Mouse (Mus musculus) MEL (cell line): ENCODE measurements at regions not wholly inside any gene's neighbourhood (a gene's known extent, or its start where the extent isn't known, plus 50 kb on each side); places are given as distances from the start of the nearest gene placed in this dataset.

Experiments
- DNase-seq: peaks from one replicate; pipeline ENCODE4 v3.0.0; 2011; ENCODE audit warnings: low read depth, low spot score
- H3K27ac ChIP-seq: 2 replicates; pipeline ENCODE4 v1.5.1; 2012; ENCODE audit warnings: low read depth, mild to moderate bottlenecking, control low read depth, low read length, moderate library complexity; ENCODE audit not compliant: control insufficient read depth
- H3K27me3 ChIP-seq, 2 experiments: fragments of 150-350 bp in 1 of 2; sonication (generic) in 1 of 2; 2 replicates each; pipeline ENCODE4 v1.6.1; 2012; ENCODE audit warnings: low read length in 2 of 2, mild to moderate bottlenecking in 2 of 2, improper control_type of control experiment in 1 of 2, moderate library complexity in 1 of 2; ENCODE audit not compliant: insufficient read depth in 2 of 2, control insufficient read depth in 1 of 2
- H3K36me3 ChIP-seq, 2 experiments: 2 replicates each; pipeline ENCODE4 v1.6.1; 2012 to 2014; ENCODE audit warnings: low read length in 2 of 2, improper control_type of control experiment in 1 of 2, inconsistent platforms in 1 of 2, mild to moderate bottlenecking in 1 of 2; ENCODE audit not compliant: insufficient read depth in 2 of 2, control insufficient read depth in 1 of 2
- H3K4me1 ChIP-seq, 2 experiments: fragments of 150-350 bp in 1 of 2; sonication (generic) in 1 of 2; 2 replicates each; pipeline ENCODE4 v1.6.1; 2012; ENCODE audit warnings: low read length in 2 of 2, improper control_type of control experiment in 1 of 2, mild to moderate bottlenecking in 1 of 2; ENCODE audit not compliant: insufficient read depth in 2 of 2, control insufficient read depth in 1 of 2
- H3K4me3 ChIP-seq, 2 experiments: fragments of 150-350 bp in 1 of 2; sonication (generic) in 1 of 2; 2 replicates each; pipeline ENCODE4 v1.5.1; 2012; ENCODE audit warnings: low read depth in 2 of 2, low read length in 2 of 2, mild to moderate bottlenecking in 2 of 2, moderate library complexity in 2 of 2, control low read depth in 1 of 2, improper control_type of control experiment in 1 of 2; ENCODE audit not compliant: control insufficient read depth in 1 of 2, insufficient read depth in 1 of 2
- H3K79me2 ChIP-seq: 2 replicates; pipeline ENCODE4 v1.6.1; 2012; ENCODE audit warnings: mild to moderate bottlenecking, low read length, moderate library complexity; ENCODE audit not compliant: control insufficient read depth, poor library complexity, insufficient read depth
- H3K9ac ChIP-seq: 2 replicates; pipeline ENCODE4 v1.6.1; 2012; ENCODE audit warnings: low read depth, mild to moderate bottlenecking, control low read depth, low read length, moderate library complexity; ENCODE audit not compliant: control insufficient read depth, poor library complexity, severe bottlenecking
- H3K9me3 ChIP-seq: fragments of 150-350 bp; sonication (generic); replicated peaks from 2 replicates; pipeline ENCODE4 v1.6.1; 2012; ENCODE audit warnings: mild to moderate bottlenecking, low read length, improper control_type of control experiment, moderate library complexity; ENCODE audit not compliant: insufficient read depth
- BHLHE40 ChIP-seq: IDR thresholded peaks from 2 replicates; pipeline ENCODE4 v1.6.1; 2012; ENCODE audit warnings: low read depth, mild to moderate bottlenecking, inconsistent platforms, low read length, improper control_type of control experiment, borderline replicate concordance
- CHD1 ChIP-seq: IDR thresholded peaks from 2 replicates; pipeline ENCODE4 v1.6.1; 2012; ENCODE audit warnings: low read depth, mild to moderate bottlenecking, inconsistent platforms, low read length, improper control_type of control experiment
- CTCF ChIP-seq, 3 experiments: IDR thresholded peaks in 2 of 3; conservative IDR thresholded peaks in 1 of 3; 2 replicates each; pipeline ENCODE4 v1.5.1; 2011 to 2012; ENCODE audit warnings: low read length in 3 of 3, low read depth in 2 of 3, mild to moderate bottlenecking in 2 of 3, improper control_type of control experiment in 1 of 3, inconsistent platforms in 1 of 3, mixed read lengths in 1 of 3, moderate library complexity in 1 of 3; ENCODE audit not compliant: control insufficient read depth in 1 of 3, insufficient read depth in 1 of 3, poor library complexity in 1 of 3, severe bottlenecking in 1 of 3
- ELF1 ChIP-seq: IDR thresholded peaks from 2 replicates; pipeline ENCODE4 v1.6.1; 2014; ENCODE audit warnings: low read depth, mild to moderate bottlenecking, inconsistent platforms, low read length, improper control_type of control experiment, moderate library complexity
- EP300 ChIP-seq, 2 experiments: IDR thresholded peaks; 2 replicates each; pipeline ENCODE4 v1.6.1; 2011; ENCODE audit warnings: improper control_type of control experiment in 2 of 2, low read length in 2 of 2, low read depth in 1 of 2, mild to moderate bottlenecking in 1 of 2
- HCFC1 ChIP-seq: IDR thresholded peaks from 2 replicates; pipeline ENCODE4 v1.6.1; 2012; ENCODE audit warnings: low read depth, mild to moderate bottlenecking, inconsistent platforms, low read length, improper control_type of control experiment, moderate library complexity
- JUND ChIP-seq: IDR thresholded peaks from 2 replicates; pipeline ENCODE4 v1.6.1; 2011; ENCODE audit warnings: low read depth, mild to moderate bottlenecking, improper control_type of control experiment, low read length
- KAT2A ChIP-seq: conservative IDR thresholded peaks from 2 replicates; pipeline ENCODE4 v1.6.1; 2012; ENCODE audit warnings: low read depth, low read length, improper control_type of control experiment, inconsistent platforms
- MAFK ChIP-seq: IDR thresholded peaks from 2 replicates; pipeline ENCODE4 v1.6.1; 2011; ENCODE audit warnings: low read depth, mild to moderate bottlenecking, low read length, improper control_type of control experiment, borderline replicate concordance
- MAZ ChIP-seq: IDR thresholded peaks from 2 replicates; pipeline ENCODE4 v1.6.1; 2012; ENCODE audit warnings: low read depth, mild to moderate bottlenecking, inconsistent platforms, low read length, improper control_type of control experiment
- MEF2A ChIP-seq: IDR thresholded peaks from 2 replicates; pipeline ENCODE4 v1.6.1; 2014; ENCODE audit warnings: low read depth, mild to moderate bottlenecking, inconsistent platforms, low read length, improper control_type of control experiment; ENCODE audit not compliant: poor library complexity, insufficient replicate concordance, severe bottlenecking; ENCODE audit errors: extremely low read depth
- MXI1 ChIP-seq: IDR thresholded peaks from 2 replicates; pipeline ENCODE4 v1.6.1; 2011; ENCODE audit warnings: mild to moderate bottlenecking, low read depth, low read length, improper control_type of control experiment
- MYB ChIP-seq: IDR thresholded peaks from 2 replicates; pipeline ENCODE4 v1.6.1; 2011; ENCODE audit warnings: mild to moderate bottlenecking, low read depth, low read length, improper control_type of control experiment
- MYC ChIP-seq: IDR thresholded peaks from 2 replicates; pipeline ENCODE4 v1.6.1; 2011; ENCODE audit warnings: low read depth, mild to moderate bottlenecking, low read length, improper control_type of control experiment, moderate library complexity
- NELFE ChIP-seq: IDR thresholded peaks from 2 replicates; pipeline ENCODE4 v1.6.1; 2011; ENCODE audit warnings: low read depth, low read length, improper control_type of control experiment
- NRF1 ChIP-seq: IDR thresholded peaks from 2 replicates; pipeline ENCODE4 v1.6.1; 2014; ENCODE audit warnings: low read depth, mild to moderate bottlenecking, inconsistent platforms, low read length, improper control_type of control experiment, moderate library complexity; ENCODE audit not compliant: poor library complexity, insufficient read depth, severe bottlenecking
- POLR2A ChIP-seq, 2 experiments: IDR thresholded peaks; 2 replicates each; pipeline ENCODE4 v1.6.1; 2011 to 2012; ENCODE audit warnings: low read length in 2 of 2, mild to moderate bottlenecking in 2 of 2, control low read depth in 1 of 2, improper control_type of control experiment in 1 of 2, low read depth in 1 of 2, moderate library complexity in 1 of 2; ENCODE audit not compliant: control insufficient read depth in 1 of 2, insufficient read depth in 1 of 2, poor library complexity in 1 of 2
- RCOR1 ChIP-seq: IDR thresholded peaks from 2 replicates; pipeline ENCODE4 v1.6.1; 2012; ENCODE audit warnings: low read depth, mild to moderate bottlenecking, inconsistent platforms, low read length, improper control_type of control experiment
- SMC3 ChIP-seq: IDR thresholded peaks from 2 replicates; pipeline ENCODE4 v1.6.1; 2011; ENCODE audit warnings: low read depth, low read length, improper control_type of control experiment
- TCF12 ChIP-seq: IDR thresholded peaks from 2 replicates; pipeline ENCODE4 v1.6.1; 2014; ENCODE audit warnings: low read depth, mild to moderate bottlenecking, inconsistent platforms, low read length, improper control_type of control experiment, moderate library complexity
- USF1 ChIP-seq: IDR thresholded peaks from 2 replicates; pipeline ENCODE4 v1.6.1; 2014; ENCODE audit warnings: low read depth, mild to moderate bottlenecking, inconsistent platforms, low read length, improper control_type of control experiment, moderate library complexity
- USF2 ChIP-seq, 2 experiments: IDR thresholded peaks; 2 replicates each; pipeline ENCODE4 v1.6.1; 2011 to 2012; ENCODE audit warnings: improper control_type of control experiment in 2 of 2, low read length in 2 of 2, borderline replicate concordance in 1 of 2, inconsistent platforms in 1 of 2, low read depth in 1 of 2, mild to moderate bottlenecking in 1 of 2; ENCODE audit not compliant: insufficient read depth in 1 of 2
- ZKSCAN1 ChIP-seq: IDR thresholded peaks from 2 replicates; pipeline ENCODE4 v1.6.1; 2012; ENCODE audit warnings: low read depth, mild to moderate bottlenecking, inconsistent platforms, low read length, improper control_type of control experiment, moderate library complexity
- ZMIZ1 ChIP-seq: IDR thresholded peaks from 2 replicates; pipeline ENCODE4 v1.6.1; 2012; ENCODE audit warnings: low read depth, mild to moderate bottlenecking, inconsistent platforms, low read length, improper control_type of control experiment, moderate library complexity
- ZNF384 ChIP-seq: IDR thresholded peaks from 2 replicates; pipeline ENCODE4 v1.6.1; 2012; ENCODE audit warnings: low read depth, mild to moderate bottlenecking, inconsistent platforms, low read length, improper control_type of control experiment

DNA sequence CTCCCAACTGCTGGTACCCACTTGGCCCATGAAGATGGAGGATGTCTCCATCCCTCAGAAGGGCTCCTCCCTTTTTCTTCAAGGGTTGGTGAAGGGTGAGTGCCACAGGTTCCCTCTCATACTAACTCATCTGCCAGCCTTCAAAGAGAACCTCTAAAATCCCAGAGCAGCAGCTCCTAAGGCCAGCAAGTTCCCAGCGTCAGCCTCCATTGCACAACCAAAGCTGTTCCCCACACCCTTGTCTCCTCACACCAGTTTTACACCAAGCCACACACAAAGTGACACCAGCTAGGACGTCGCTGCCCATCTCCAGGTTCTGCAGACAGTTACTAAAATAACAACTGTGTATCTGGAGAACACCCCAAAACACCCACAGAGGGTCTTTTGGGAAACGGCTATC, 198.9 kb upstream of the Sulf2 start:
- Histone ChIP-seq H3K4me3 (no peak overlapping the region), H3K36me3 (no peaks in the 10 kb centered on the region), H3K9ac (no peak overlapping the region), H3K27me3 (no peaks in the 10 kb centered on the region), H3K79me2 (no peaks in the 10 kb centered on the region), H3K27ac (no peak overlapping the region), H3K4me1 (no peaks in the 10 kb centered on the region), H3K9me3 (no peaks in the 10 kb centered on the region)
- TF ChIP-seq CTCF (IDR thresholded peaks at IDR 0.05 in 2 of 3, conservative IDR thresholded peaks at IDR 0.05 in 1 of 3; ENCODE audit: control insufficient read depth in 1 of 3, insufficient read depth in 1 of 3, low read depth in 2 of 3, low read length in 3 of 3, poor library complexity in 1 of 3, severe bottlenecking in 1 of 3) (no peak), ZNF384 (no peak), NELFE (no peak), USF2 (IDR thresholded peaks at IDR 0.05; ENCODE audit: borderline replicate concordance in 1 of 2, insufficient read depth in 1 of 2, low read depth in 1 of 2, low read length in 2 of 2) (no peak), SMC3 (no peak), NRF1 (no peak), MAFK (no peak), RCOR1 (no peak), USF1 (no peak), MYB (no peak), CHD1 (no peak), MAZ (no peak), HCFC1 (no peak), EP300 (IDR thresholded peaks at IDR 0.05; ENCODE audit: low read depth in 1 of 2, low read length in 2 of 2) (no peak), BHLHE40 (no peak), MXI1 (no peak), KAT2A (no peak)
- DNase-seq = no peak

DNA sequence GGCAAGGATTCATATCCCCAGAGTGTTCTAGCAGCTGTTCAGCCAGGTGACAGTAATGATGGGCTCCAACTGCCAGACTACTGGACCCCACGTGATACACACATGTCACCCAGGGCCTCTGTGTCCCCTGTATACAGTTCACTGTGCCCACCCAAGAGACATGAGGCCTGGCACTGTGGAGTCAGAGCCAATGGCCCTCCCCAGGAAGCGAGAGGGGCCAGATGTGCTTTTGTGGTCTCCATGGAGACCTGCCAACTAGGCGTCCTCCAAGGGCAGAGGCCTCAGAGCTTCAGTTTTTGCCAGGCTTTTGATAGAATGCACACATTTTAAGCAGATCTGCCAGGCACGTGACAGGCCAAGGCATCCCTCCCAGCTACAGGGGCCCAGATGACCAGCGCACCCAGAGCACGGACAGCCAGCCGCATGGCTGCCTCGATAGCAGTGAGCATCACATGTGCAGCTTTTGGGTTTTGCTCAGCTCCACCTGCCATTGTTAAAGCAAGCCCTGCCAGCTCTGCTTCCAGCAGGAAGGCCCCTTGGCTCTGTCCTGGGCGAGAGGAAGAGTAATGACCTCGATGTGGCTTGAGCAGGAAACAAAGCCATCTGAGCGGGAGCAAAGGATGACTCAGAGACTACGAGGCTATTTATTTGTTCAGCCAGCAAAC, 198.1 kb upstream of the Sulf2 start:
- DNase-seq = no peak
- Histone ChIP-seq H3K4me1 (no peaks in the 10 kb centered on the region), H3K27me3 (no peaks in the 10 kb centered on the region), H3K79me2 (no peaks in the 10 kb centered on the region), H3K27ac (no peak overlapping the region), H3K4me3 (no peak overlapping the region), H3K9me3 (no peaks in the 10 kb centered on the region), H3K36me3 (no peaks in the 10 kb centered on the region), H3K9ac (no peak overlapping the region)
- TF ChIP-seq MAZ = no peak
- no peak for TF ChIP-seq ZKSCAN1
- TF ChIP-seq ELF1 = no peak
- TF ChIP-seq KAT2A = no peak
- no peak for TF ChIP-seq MXI1
- TF ChIP-seq RCOR1 = no peak
- TF ChIP-seq SMC3 = no peak
- TF ChIP-seq MEF2A = no peak
- TF ChIP-seq TCF12 = no peak
- TF ChIP-seq MAFK = no peak
- TF ChIP-seq BHLHE40 = no peak
- TF ChIP-seq MYB = no peak
- TF ChIP-seq POLR2A (IDR thresholded peaks at IDR 0.05; ENCODE audit: control insufficient read depth in 1 of 2, insufficient read depth in 1 of 2, low read depth in 1 of 2, low read length in 2 of 2, poor library complexity in 1 of 2) = no peak
- TF ChIP-seq NELFE = no peak
- no peak for TF ChIP-seq ZMIZ1
- no peak for TF ChIP-seq JUND
- TF ChIP-seq MYC = no peak
- no peak for TF ChIP-seq CTCF (IDR thresholded peaks at IDR 0.05 in 2 of 3, conservative IDR thresholded peaks at IDR 0.05 in 1 of 3; ENCODE audit: control insufficient read depth in 1 of 3, insufficient read depth in 1 of 3, low read depth in 2 of 3, low read length in 3 of 3, poor library complexity in 1 of 3, severe bottlenecking in 1 of 3)
